Mouse (Mus musculus) limb, embryonic 14.5 days (tissue): Measurements from ENCODE around the gene Dll4. TPM values are rescaled to one million over a fixed set of nuclear protein-coding genes. Genes with fewer than 3 reads are reported as not detected.

ENCODE experiments used
- ATAC-seq: fragments of 200-750 bp; cut with Nextera tagmentation; 2 replicates; pipeline ENCODE4 v1.8.0; 2017; ENCODE audit warnings: low read depth, moderate number of reproducible peaks, moderate TSS enrichment; ENCODE audit not compliant: low FRiP score
- DNase-seq: peaks from one replicate; pipeline ENCODE4 v3.0.0-alpha.2; 2015; ENCODE audit warnings: low spot score
- H3K27ac ChIP-seq: fragments of 300-500 bp; sonication (generic); replicated peaks from 2 replicates; pipeline ENCODE4 v1.5.1; 2014; ENCODE audit warnings: low read depth, mild to moderate bottlenecking, low read length, moderate library complexity, mixed read lengths
- H3K27me3 ChIP-seq: fragments of 300-500 bp; sonication (generic); 2 replicates; pipeline ENCODE4 v1.6.1; 2014; ENCODE audit warnings: low read length, mixed read lengths; ENCODE audit not compliant: control insufficient read depth, insufficient read depth
- H3K36me3 ChIP-seq: fragments of 300-500 bp; sonication (generic); 2 replicates; pipeline ENCODE4 v1.6.1; 2014; ENCODE audit warnings: mild to moderate bottlenecking, low read length, moderate library complexity, mixed read lengths; ENCODE audit not compliant: control insufficient read depth, insufficient read depth
- H3K4me1 ChIP-seq: fragments of 300-500 bp; sonication (generic); 2 replicates; pipeline ENCODE4 v1.6.1; 2014; ENCODE audit warnings: antibody characterized with exemption, low read length, mixed read lengths; ENCODE audit not compliant: control insufficient read depth, insufficient read depth
- H3K4me2 ChIP-seq: fragments of 300-500 bp; sonication (generic); replicated peaks from 2 replicates; pipeline ENCODE4 v1.6.1; 2014; ENCODE audit warnings: low read depth, mild to moderate bottlenecking, low read length, moderate library complexity; ENCODE audit not compliant: severe bottlenecking
- H3K4me3 ChIP-seq: fragments of 300-500 bp; sonication (generic); replicated peaks from 2 replicates; pipeline ENCODE4 v1.5.1; 2014; ENCODE audit warnings: low read length
- H3K9ac ChIP-seq: fragments of 300-500 bp; sonication (generic); 2 replicates; pipeline ENCODE4 v1.6.1; 2014; ENCODE audit warnings: mild to moderate bottlenecking, low read depth, low read length, moderate library complexity; ENCODE audit not compliant: severe bottlenecking
- H3K9me3 ChIP-seq: fragments of 300-500 bp; sonication (generic); 2 replicates; pipeline ENCODE4 v1.6.1; 2016; ENCODE audit warnings: low read length; ENCODE audit not compliant: control insufficient read depth
- POLR2A ChIP-seq: fragments of 200-500 bp; IDR thresholded peaks from 2 replicates; pipeline ENCODE4 v1.8.0; 2012; ENCODE audit warnings: inconsistent platforms, mild to moderate bottlenecking, moderate library complexity, borderline replicate concordance; ENCODE audit not compliant: insufficient read depth, insufficient read length; ENCODE audit errors: extremely low read depth
- WGBS: fragments of 180-500 bp; shearing (Covaris S2); extraction: QIAGEN DNeasy Blood & Tissue Kit; methylation state at CpG from one replicate; pipeline ENCODE4 v1.1.7; 2014; 5-methylcytosine and 5-hydroxymethylcytosine counted together
- polyA plus RNA-seq, 2 experiments: library from polyadenylated mRNA; depleted of rRNA in 1 of 2; stranded (reverse) in 1 of 2; unstranded in 1 of 2; fragments of >200 nt; fragmentation: Nextera tagmentation in 1 of 2; extraction: Ambion mirVana in 1 of 2; gene quantifications; 2 replicates each; pipeline versions ENCODE4 v1.2.1 to v1.2.3; 2012 to 2014

The Dll4 gene
- polyA plus RNA-seq, 2 experiments, result 5.1 to 9.0 TPM

GRCm38 (mm10) chr2:119330795-119331194 is 5.2 kb downstream of the Dll4 start:
- DNase-seq (no peak), ATAC-seq (no peak)
- no peak overlapping the region for H3K9ac ChIP-seq
- no peak overlapping the region for H3K4me3 ChIP-seq
- peaks cover 40% of the 10 kb centered on the region for H3K27me3 ChIP-seq
- no peak for TF ChIP-seq POLR2A
- H3K4me2 ChIP-seq, result no peak overlapping the region
- H3K27ac ChIP-seq, result no peak overlapping the region
- no peaks in the 10 kb centered on the region for H3K36me3 ChIP-seq
- H3K4me1 ChIP-seq, result peaks cover 8% of the 10 kb centered on the region
- WGBS, result 87% methylated on average over 8 of the region's 8 CpGs
- no peaks in the 10 kb centered on the region for H3K9me3 ChIP-seq

GRCm38 (mm10) chr2:119332177-119332661 is 6.6 kb downstream of the Dll4 start:
- ATAC-seq (no peak), DNase-seq (no peak)
- no peak for TF ChIP-seq POLR2A
- no peaks in the 10 kb centered on the region for H3K9me3 ChIP-seq
- H3K36me3 ChIP-seq, result no peaks in the 10 kb centered on the region
- peaks cover 27% of the 10 kb centered on the region for H3K27me3 ChIP-seq
- H3K4me2 ChIP-seq, result no peak overlapping the region
- H3K9ac ChIP-seq, result no peak overlapping the region
- no peak overlapping the region for H3K27ac ChIP-seq
- H3K4me3 ChIP-seq, result no peak overlapping the region
- 65% methylated on average over 24 of the region's 24 CpGs for WGBS
- no peaks in the 10 kb centered on the region for H3K4me1 ChIP-seq

GRCm38 (mm10) chr2:119334135-119334534 is 8.6 kb downstream of the Dll4 start:
- Histone ChIP-seq H3K9me3 (no peaks in the 10 kb centered on the region), H3K4me3 (no peak overlapping the region), H3K27ac (no peak overlapping the region), H3K9ac (no peak overlapping the region), H3K4me1 (peaks cover 4% of the 10 kb centered on the region; the same call in 1 of the 2 replicates), H3K27me3 (peaks cover 7% of the 10 kb centered on the region), H3K36me3 (no peaks in the 10 kb centered on the region), H3K4me2 (no peak overlapping the region)
- 58% methylated on average over 1 of the region's 1 CpGs for WGBS
- no peak for DNase-seq
- TF ChIP-seq POLR2A, result no peak
- no peak for ATAC-seq

- peaks cover 4% of the 10 kb centered on the region; the same call in 1 of the 2 replicates for H3K4me1 ChIP-seq
- WGBS, result 61% methylated on average over 7 of the region's 7 CpGs
- no peak for DNase-seq
- H3K27ac ChIP-seq, result no peak overlapping the region
- no peak for ATAC-seq
- H3K27me3 ChIP-seq, result peaks cover 4% of the 10 kb centered on the region; the same call in 1 of the 2 replicates
- TF ChIP-seq POLR2A, result no peak
- no peak overlapping the region for H3K4me3 ChIP-seq
- H3K9me3 ChIP-seq, result no peaks in the 10 kb centered on the region
- H3K9ac ChIP-seq, result no peak overlapping the region
- no peaks in the 10 kb centered on the region for H3K36me3 ChIP-seq
- no peak overlapping the region for H3K4me2 ChIP-seq
Measured at GRCm38 (mm10) chr2:119334964-119335525, 9.5 kb downstream of the Dll4 start.

- Histone ChIP-seq H3K4me2 (no peak overlapping the region), H3K27ac (no peak overlapping the region), H3K4me1 (peaks cover 4% of the 10 kb centered on the region; the same call in 1 of the 2 replicates), H3K4me3 (no peak overlapping the region), H3K9ac (no peak overlapping the region), H3K36me3 (no peaks in the 10 kb centered on the region), H3K27me3 (peaks cover 4% of the 10 kb centered on the region; the same call in 1 of the 2 replicates), H3K9me3 (no peaks in the 10 kb centered on the region)
- no peak for TF ChIP-seq POLR2A
- DNase-seq (no peak), ATAC-seq (no peak)
- WGBS, result 90% methylated on average over 1 of the region's 1 CpGs
Measured at GRCm38 (mm10) chr2:119335535-119335934, 10.0 kb downstream of the Dll4 start.
